Mouse (Mus musculus) midbrain, embryonic 15.5 days (tissue): Measurements from ENCODE around the gene B230217C12Rik. TPM values are rescaled to one million over a fixed set of nuclear protein-coding genes. Genes with fewer than 3 reads are reported as not detected.
A peak's percentile ranks its signal among the peaks of the same experiment; 100 is the strongest.

ENCODE experiments used
- ATAC-seq: fragments of 200-750 bp; cut with Nextera tagmentation; replicated peaks from 2 replicates; pipeline ENCODE4 v1.8.0; 2017; ENCODE audit warnings: moderate TSS enrichment
- H3K27ac ChIP-seq: fragments of 300-500 bp; sonication (generic); 2 replicates; pipeline ENCODE4 v1.5.1; 2015; ENCODE audit warnings: mild to moderate bottlenecking, inconsistent platforms
- H3K27me3 ChIP-seq: fragments of 300-500 bp; sonication (generic); replicated peaks from 2 replicates; pipeline ENCODE4 v1.6.1; 2015; ENCODE audit warnings: inconsistent platforms
- H3K36me3 ChIP-seq: fragments of 300-500 bp; sonication (generic); replicated peaks from 2 replicates; pipeline ENCODE4 v1.6.1; 2015; ENCODE audit warnings: inconsistent platforms
- H3K4me1 ChIP-seq: fragments of 300-500 bp; sonication (generic); 2 replicates; pipeline ENCODE4 v1.6.1; 2015; ENCODE audit warnings: inconsistent platforms
- H3K4me2 ChIP-seq: fragments of 300-500 bp; sonication (generic); 2 replicates; pipeline ENCODE4 v1.6.1; 2015; ENCODE audit warnings: inconsistent platforms, mild to moderate bottlenecking, moderate library complexity
- H3K4me3 ChIP-seq: fragments of 300-500 bp; sonication (generic); 2 replicates; pipeline ENCODE4 v1.5.1; 2015; ENCODE audit warnings: mild to moderate bottlenecking, inconsistent platforms
- H3K9ac ChIP-seq: fragments of 300-500 bp; sonication (generic); 2 replicates; pipeline ENCODE4 v1.6.1; 2015; ENCODE audit warnings: mild to moderate bottlenecking, inconsistent platforms
- H3K9me3 ChIP-seq: fragments of 300-500 bp; sonication (generic); 2 replicates; pipeline ENCODE4 v1.6.1; 2016; ENCODE audit warnings: inconsistent platforms
- WGBS: fragments of 180-500 bp; shearing (Covaris S2); methylation state at CpG from one replicate; pipeline ENCODE4 v1.1.7; 2015; ENCODE audit warnings: mixed read lengths; 5-methylcytosine and 5-hydroxymethylcytosine counted together
- polyA plus RNA-seq: library from polyadenylated mRNA; unstranded; fragments of >200 nt; fragmentation: Nextera tagmentation; extraction: Ambion mirVana; gene quantifications from 2 replicates; pipeline ENCODE4 v1.2.1, GENCODE M21; 2015

Gene B230217C12Rik
- 33.3 and 33.8 TPM in 2 replicates for polyA plus RNA-seq

- H3K36me3 ChIP-seq, result peaks cover 17% of the 10 kb centered on the region
- no peaks in the 10 kb centered on the region for H3K9me3 ChIP-seq
- peak; percentile 74 for ATAC-seq
- H3K4me1 ChIP-seq, result peaks cover 18% of the 10 kb centered on the region
- H3K4me2 ChIP-seq, result peak within 1 kb of the TSS; percentile 55
- peak within 1 kb of the TSS; percentile 94 for H3K27ac ChIP-seq
- H3K27me3 ChIP-seq, result no peaks in the 10 kb centered on the region
- H3K4me3 ChIP-seq, result peak within 1 kb of the TSS; percentile 61
- peak within 1 kb of the TSS; percentile 75 for H3K9ac ChIP-seq
- 1% methylated on average over 6 of the region's 6 CpGs for WGBS
Measured at GRCm38 (mm10) chr11:97840539-97840954, at the start of gene B230217C12Rik. B230217C12Rik (plus strand) TSS chr11:97840780.

GRCm38 (mm10) chr11:97793165-97793564, 47.4 kb upstream of the B230217C12Rik start:
- no peak overlapping the region for H3K27ac ChIP-seq
- WGBS, result 12% methylated on average over 2 of the region's 2 CpGs
- H3K4me3 ChIP-seq, result no peak overlapping the region

GRCm38 (mm10) chr11:97796910-97797309, 43.7 kb upstream of the B230217C12Rik start:
- no peak overlapping the region for H3K27ac ChIP-seq
- no peak overlapping the region for H3K4me3 ChIP-seq
- 4% methylated on average over 6 of the region's 6 CpGs for WGBS
- H3K9ac ChIP-seq, result no peak overlapping the region
- no peak overlapping the region for H3K4me2 ChIP-seq
- H3K27me3 ChIP-seq, result no peaks in the 10 kb centered on the region
- peaks cover 22% of the 10 kb centered on the region for H3K4me1 ChIP-seq
- H3K9me3 ChIP-seq, result no peaks in the 10 kb centered on the region
- no peak for ATAC-seq
- no peaks in the 10 kb centered on the region for H3K36me3 ChIP-seq

More at GRCm38 (mm10) chr11:97793165-97793564, 47.4 kb upstream of the B230217C12Rik start:
- Histone ChIP-seq H3K4me1 (peaks cover 6% of the 10 kb centered on the region), H3K9me3 (no peaks in the 10 kb centered on the region), H3K36me3 (no peaks in the 10 kb centered on the region), H3K9ac (no peak overlapping the region), H3K4me2 (no peak overlapping the region), H3K27me3 (no peaks in the 10 kb centered on the region)
- no peak for ATAC-seq

GRCm38 (mm10) chr11:97797369-97798082, 43.1 kb upstream of the B230217C12Rik start:
- H3K27ac ChIP-seq, result peak overlapping the region; percentile 95

GRCm38 (mm10) chr11:97798083-97798435, 42.5 kb upstream of the B230217C12Rik start:
- peaks cover 31% of the 10 kb centered on the region for H3K4me1 ChIP-seq
- no peak for ATAC-seq
- H3K9ac ChIP-seq, result no peak overlapping the region
- 41% methylated on average over 8 of the region's 8 CpGs for WGBS
- H3K4me3 ChIP-seq, result peak overlapping the region; percentile 88
- H3K4me2 ChIP-seq, result peak overlapping the region; percentile 76
- no peaks in the 10 kb centered on the region for H3K9me3 ChIP-seq
- H3K27ac ChIP-seq, result peak overlapping the region; percentile 95
- no peaks in the 10 kb centered on the region for H3K36me3 ChIP-seq
- no peaks in the 10 kb centered on the region for H3K27me3 ChIP-seq

More at GRCm38 (mm10) chr11:97797369-97798082, 43.1 kb upstream of the B230217C12Rik start:
- Histone ChIP-seq H3K9ac (no peak overlapping the region), H3K9me3 (no peaks in the 10 kb centered on the region), H3K36me3 (no peaks in the 10 kb centered on the region), H3K4me2 (peak overlapping the region; percentile 76), H3K4me3 (peak overlapping the region; percentile 88), H3K4me1 (peaks cover 28% of the 10 kb centered on the region), H3K27me3 (no peaks in the 10 kb centered on the region)
- 63% methylated on average over 15 of the region's 15 CpGs for WGBS
- ATAC-seq, result no peak

GRCm38 (mm10) chr11:97798782-97799145, 41.8 kb upstream of the B230217C12Rik start, which contains the start of gene Lasp1:
Lasp1 (plus strand) TSS chr11:97799000.
- H3K27ac ChIP-seq, result peak within 1 kb of the TSS; percentile 95
- no peaks in the 10 kb centered on the region for H3K27me3 ChIP-seq
- ATAC-seq, result peak; percentile 82
- H3K36me3 ChIP-seq, result no peaks in the 10 kb centered on the region
- H3K4me3 ChIP-seq, result peak within 1 kb of the TSS; percentile 88
- H3K9me3 ChIP-seq, result no peaks in the 10 kb centered on the region
- peaks cover 33% of the 10 kb centered on the region for H3K4me1 ChIP-seq
- H3K9ac ChIP-seq, result peak within 1 kb of the TSS; percentile 85
- H3K4me2 ChIP-seq, result peak within 1 kb of the TSS; percentile 76
- WGBS, result 1% methylated on average over 11 of the region's 11 CpGs

GRCm38 (mm10) chr11:97799146-97799993, 41.2 kb upstream of the B230217C12Rik start:
- WGBS, result under 1% methylated on average over 70 of the region's 71 CpGs
- no peaks in the 10 kb centered on the region for H3K36me3 ChIP-seq
- H3K9me3 ChIP-seq, result no peaks in the 10 kb centered on the region
- H3K4me1 ChIP-seq, result peaks cover 39% of the 10 kb centered on the region
- H3K27me3 ChIP-seq, result no peaks in the 10 kb centered on the region
- H3K27ac ChIP-seq, result peak overlapping the region; percentile 95
- ATAC-seq, result peak; percentile 86
- H3K4me2 ChIP-seq, result peak overlapping the region; percentile 76
- H3K4me3 ChIP-seq, result peak overlapping the region; percentile 88
- peak overlapping the region; percentile 85 for H3K9ac ChIP-seq

- Histone ChIP-seq H3K9me3 (no peaks in the 10 kb centered on the region), H3K27me3 (no peaks in the 10 kb centered on the region), H3K4me2 (peak overlapping the region; percentile 76), H3K36me3 (no peaks in the 10 kb centered on the region), H3K4me3 (peak overlapping the region; percentile 88), H3K4me1 (peaks cover 47% of the 10 kb centered on the region), H3K9ac (peak overlapping the region; percentile 85), H3K27ac (peak overlapping the region; percentile 95)
- WGBS, result under 1% methylated on average over 26 of the region's 43 CpGs
- ATAC-seq, result peak; percentile 65
Measured at GRCm38 (mm10) chr11:97799994-97800690, 40.4 kb upstream of the B230217C12Rik start.

- H3K9ac ChIP-seq, result peak overlapping the region; percentile 85
- H3K9me3 ChIP-seq, result no peaks in the 10 kb centered on the region
- peak overlapping the region; percentile 76 for H3K4me2 ChIP-seq
- H3K4me3 ChIP-seq, result peak overlapping the region; percentile 88
- peaks cover 54% of the 10 kb centered on the region for H3K4me1 ChIP-seq
- no peaks in the 10 kb centered on the region for H3K27me3 ChIP-seq
- H3K27ac ChIP-seq, result peak overlapping the region; percentile 95
- no peak for ATAC-seq
- H3K36me3 ChIP-seq, result no peaks in the 10 kb centered on the region
- WGBS, result 5% methylated on average over 17 of the region's 17 CpGs
Measured at GRCm38 (mm10) chr11:97800691-97801408, 39.7 kb upstream of the B230217C12Rik start.

GRCm38 (mm10) chr11:97801409-97802193, 39.0 kb upstream of the B230217C12Rik start:
- Histone ChIP-seq H3K4me2 (peak overlapping the region; percentile 76), H3K27me3 (no peaks in the 10 kb centered on the region), H3K9ac (peak overlapping the region; percentile 85), H3K4me3 (peak overlapping the region; percentile 88), H3K27ac (peak overlapping the region; percentile 95; the same call in 1 of the 2 replicates), H3K36me3 (no peaks in the 10 kb centered on the region), H3K4me1 (peaks cover 62% of the 10 kb centered on the region), H3K9me3 (no peaks in the 10 kb centered on the region)
- ATAC-seq, result no peak
- WGBS, result 26% methylated on average over 8 of the region's 8 CpGs

GRCm38 (mm10) chr11:97802194-97802470, 38.4 kb upstream of the B230217C12Rik start:
- Histone ChIP-seq H3K27me3 (no peaks in the 10 kb centered on the region), H3K36me3 (0 out of 2 replicates have a peak, but pooled peaks cover 3% of the 10 kb centered on the region), H3K4me2 (peak overlapping the region; percentile 76), H3K9ac (no peak overlapping the region), H3K4me1 (peaks cover 65% of the 10 kb centered on the region), H3K4me3 (peak overlapping the region; percentile 88), H3K9me3 (no peaks in the 10 kb centered on the region), H3K27ac (no peak overlapping the region)
- 32% methylated on average over 1 of the region's 1 CpGs for WGBS
- no peak for ATAC-seq
